Mouse (Mus musculus): ENCODE measurements at regions not wholly inside any gene's neighbourhood (a gene's known extent, or its start where the extent isn't known, plus 50 kb on each side); places are given as distances from the start of the nearest gene placed in this dataset.

GRCm38 (mm10) chr9:30591246-30591645 is 164.3 kb downstream of the Snx19 start:
- no peak for DNase-seq (ENCODE audit: extremely low spot score, low read depth, low spot score)

DNA sequence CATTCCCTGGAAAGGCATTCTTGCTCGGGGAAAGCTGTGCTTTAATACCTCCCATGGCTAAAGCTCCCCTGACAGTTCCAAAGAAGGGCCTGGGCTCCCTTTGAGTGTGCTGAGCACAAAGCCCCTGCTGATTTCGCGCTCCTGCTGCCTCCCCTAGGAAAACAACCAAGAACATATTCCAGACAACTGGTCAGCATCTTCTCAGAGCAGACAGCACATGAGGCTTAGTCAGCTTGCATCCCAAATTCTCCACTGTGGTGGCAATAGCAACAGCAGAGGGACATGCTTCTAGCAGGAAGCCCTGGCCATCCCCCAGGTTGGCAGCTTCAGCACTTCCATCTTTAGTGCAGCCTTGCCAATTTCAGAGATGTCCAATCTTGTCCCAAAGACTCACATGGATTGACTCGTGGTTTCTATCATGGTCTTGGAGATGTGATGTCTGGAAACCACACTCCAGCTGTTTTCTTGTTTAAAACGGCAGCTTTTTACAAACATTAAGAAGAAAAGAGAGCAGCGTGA is 163.8 kb downstream of the Snx19 start:
- DNase-seq (ENCODE audit: extremely low spot score, low read depth, low spot score), result no peak

GRCm38 (mm10) chr9:30581271-30581821 is 154.4 kb downstream of the Snx19 start:
- DNase-seq (ENCODE audit: extremely low spot score, low read depth, low spot score), result no peak

DNA sequence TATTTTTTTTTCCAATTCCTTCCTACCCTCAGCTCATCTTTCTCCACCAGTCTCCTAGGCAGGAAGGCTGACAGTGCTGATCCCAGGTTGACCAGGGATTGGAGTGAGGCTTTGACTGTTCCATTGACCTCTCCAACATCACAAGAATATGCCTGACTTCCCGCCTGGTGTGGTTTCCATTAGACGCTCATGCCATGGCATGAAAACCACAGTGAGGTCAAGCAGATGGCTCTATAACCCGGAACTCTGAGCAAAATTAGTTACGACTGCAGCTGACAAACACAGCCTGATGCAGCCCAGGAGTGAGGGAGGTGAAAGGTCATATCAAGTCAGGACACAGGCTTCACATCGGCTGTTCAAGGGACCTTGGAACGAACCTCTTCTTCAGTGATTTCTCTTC is 153.6 kb downstream of the Snx19 start:
- no peak for DNase-seq (ENCODE audit: extremely low spot score, low read depth, low spot score)

DNA sequence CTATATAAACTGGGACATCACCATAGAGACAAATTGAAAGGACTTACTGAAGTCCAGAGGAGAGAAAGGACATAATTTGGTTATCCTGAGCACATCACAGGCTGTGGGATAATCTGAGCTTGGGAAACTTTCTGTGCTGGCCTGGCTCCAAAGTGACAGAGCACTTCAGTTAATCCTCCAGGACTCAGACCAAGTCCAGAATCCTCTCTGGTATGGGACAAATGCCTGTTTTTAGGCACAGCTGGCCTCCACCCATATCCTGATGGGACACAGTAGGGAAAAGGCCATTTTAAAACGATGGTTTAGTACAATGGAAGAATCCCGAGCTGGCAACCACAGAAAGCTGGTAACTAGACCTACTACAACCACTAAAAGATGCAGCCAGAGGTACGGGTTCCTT is 151.3 kb downstream of the Snx19 start:
- no peak for DNase-seq (ENCODE audit: extremely low spot score, low read depth, low spot score)

DNA sequence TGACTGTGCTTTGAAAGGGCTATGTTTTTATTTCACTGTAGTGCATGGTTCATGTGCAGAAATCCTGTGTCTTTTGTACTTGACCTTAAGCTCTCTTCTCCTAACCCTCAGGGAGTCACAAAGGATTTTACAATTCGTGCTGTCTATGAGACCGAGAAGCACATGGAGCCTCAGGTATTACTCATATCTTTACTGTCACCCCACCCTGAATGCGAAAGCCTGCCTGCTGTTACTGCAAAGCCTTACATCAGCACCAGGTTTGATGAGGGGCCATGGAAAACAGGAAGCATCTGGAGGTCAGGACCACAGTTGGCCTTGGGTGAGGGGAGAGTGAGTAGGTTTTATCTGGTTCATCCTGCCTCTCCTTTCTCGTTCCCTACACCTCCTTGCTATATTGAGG is 150.3 kb downstream of the Snx19 start:
- DNase-seq (ENCODE audit: extremely low spot score, low read depth, low spot score), result no peak

DNA sequence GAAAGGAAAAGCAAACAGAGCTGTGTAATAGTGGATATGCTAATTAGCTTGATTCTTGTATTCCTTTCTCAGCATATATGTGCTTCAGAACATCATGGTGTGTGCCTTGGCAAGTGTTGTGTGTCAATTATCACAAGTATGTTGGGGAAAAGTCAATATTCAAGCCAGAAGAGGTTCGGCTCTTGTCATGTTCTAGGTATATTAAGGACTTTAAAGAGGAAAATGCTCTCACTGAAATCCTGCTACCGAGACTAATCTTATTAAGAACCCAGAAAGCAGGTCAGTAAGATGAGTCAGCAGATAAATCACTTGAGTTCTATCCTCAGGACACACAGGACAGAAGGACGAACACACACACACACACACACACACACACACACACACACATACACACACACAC is 148.6 kb downstream of the Snx19 start:
- DNase-seq (ENCODE audit: extremely low spot score, low read depth, low spot score), result no peak

DNA sequence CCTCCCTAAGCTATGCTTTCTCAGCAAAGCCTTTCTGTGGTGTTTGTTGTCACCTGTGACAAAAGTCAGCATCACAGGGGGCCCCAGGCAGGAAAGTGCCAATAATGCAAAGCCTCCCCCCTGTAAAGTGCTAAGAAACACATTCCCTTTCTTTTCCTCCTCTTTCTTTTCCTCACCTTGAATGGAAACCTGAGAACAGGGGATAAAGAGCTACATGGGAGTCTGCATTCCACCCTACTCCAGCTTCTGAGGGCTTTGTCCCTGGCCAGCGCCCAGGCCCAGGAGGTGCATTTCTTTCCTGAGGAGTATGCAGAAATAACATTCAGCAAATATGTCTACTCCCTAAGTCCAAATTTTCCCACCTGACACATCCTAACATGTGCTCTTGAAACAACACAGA is 146.4 kb downstream of the Snx19 start:
- DNase-seq (ENCODE audit: extremely low spot score, low read depth, low spot score), result no peak

DNA sequence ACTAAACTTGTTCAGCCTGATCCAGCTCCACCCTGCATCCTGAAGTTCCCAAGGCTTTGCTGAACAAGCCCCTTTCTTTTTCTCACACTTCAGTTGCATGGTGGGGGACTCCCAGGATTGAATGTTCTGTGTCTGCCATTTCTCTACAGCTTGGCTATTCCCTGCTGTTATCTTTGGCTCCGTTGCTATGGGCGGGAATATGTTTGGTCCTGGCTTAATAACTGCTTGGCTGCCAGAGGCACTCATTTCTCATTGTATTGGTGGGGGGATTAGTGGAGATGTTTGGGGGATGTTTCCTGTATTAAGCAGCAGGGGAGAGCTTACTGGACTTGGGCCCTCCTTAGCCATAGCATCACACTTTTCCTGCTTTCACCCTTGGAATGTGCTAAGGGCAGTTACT is 144.1 kb downstream of the Snx19 start:
- no peak for DNase-seq (ENCODE audit: extremely low spot score, low read depth, low spot score)

DNA sequence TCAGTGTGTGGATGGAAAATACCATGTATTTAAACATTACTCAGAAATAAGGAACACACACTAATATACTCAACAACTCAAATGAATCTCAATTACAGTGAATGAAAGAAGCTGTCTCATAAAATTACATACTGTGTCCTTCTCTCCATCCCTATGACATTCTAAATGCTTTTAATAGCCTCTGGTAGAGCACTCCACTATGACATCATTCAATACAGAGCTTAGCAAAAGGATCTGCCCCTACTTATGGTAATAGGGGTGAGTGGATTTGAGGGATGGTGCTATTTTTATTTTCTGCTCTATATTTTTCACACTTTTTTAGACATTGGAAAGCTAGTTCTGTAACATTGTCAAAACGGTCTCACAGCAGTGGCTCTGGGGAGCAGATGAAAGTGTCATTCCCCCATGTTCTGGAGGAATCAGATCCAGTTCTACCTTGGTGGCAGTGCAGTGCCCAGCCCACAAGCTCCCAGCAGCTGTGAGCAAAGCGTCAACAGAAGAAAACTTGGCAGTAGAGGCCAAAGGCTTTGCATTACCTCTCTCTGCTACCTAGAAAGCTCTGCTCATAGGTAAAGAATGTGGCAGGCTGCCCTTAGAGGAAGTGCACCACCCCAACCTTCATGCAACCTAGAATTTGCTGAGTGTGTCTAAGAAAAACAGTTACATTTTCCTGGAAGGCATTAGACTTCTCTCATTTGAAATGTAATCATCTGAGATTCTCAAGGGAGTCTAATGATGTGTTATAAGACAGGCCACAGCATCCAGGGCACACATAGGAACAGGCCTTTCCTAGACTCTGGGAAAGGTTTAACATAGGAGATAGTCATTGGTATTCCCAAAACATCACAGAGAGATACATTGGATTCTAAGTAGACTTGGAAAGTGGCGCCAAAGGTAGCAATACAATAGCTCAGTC is 138.1 kb downstream of the Snx19 start:
- DNase-seq (ENCODE audit: extremely low spot score, low read depth, low spot score), result no peak

GRCm38 (mm10) chr9:30563399-30563798 is 136.5 kb downstream of the Snx19 start:
- DNase-seq (ENCODE audit: extremely low spot score, low read depth, low spot score), result no peak

GRCm38 (mm10) chr9:30554908-30555307 is 128.0 kb downstream of the Snx19 start:
- DNase-seq (ENCODE audit: extremely low spot score, low read depth, low spot score), result no peak

GRCm38 (mm10) chr9:30552721-30553120 is 125.8 kb downstream of the Snx19 start:
- no peak for DNase-seq (ENCODE audit: extremely low spot score, low read depth, low spot score)

DNA sequence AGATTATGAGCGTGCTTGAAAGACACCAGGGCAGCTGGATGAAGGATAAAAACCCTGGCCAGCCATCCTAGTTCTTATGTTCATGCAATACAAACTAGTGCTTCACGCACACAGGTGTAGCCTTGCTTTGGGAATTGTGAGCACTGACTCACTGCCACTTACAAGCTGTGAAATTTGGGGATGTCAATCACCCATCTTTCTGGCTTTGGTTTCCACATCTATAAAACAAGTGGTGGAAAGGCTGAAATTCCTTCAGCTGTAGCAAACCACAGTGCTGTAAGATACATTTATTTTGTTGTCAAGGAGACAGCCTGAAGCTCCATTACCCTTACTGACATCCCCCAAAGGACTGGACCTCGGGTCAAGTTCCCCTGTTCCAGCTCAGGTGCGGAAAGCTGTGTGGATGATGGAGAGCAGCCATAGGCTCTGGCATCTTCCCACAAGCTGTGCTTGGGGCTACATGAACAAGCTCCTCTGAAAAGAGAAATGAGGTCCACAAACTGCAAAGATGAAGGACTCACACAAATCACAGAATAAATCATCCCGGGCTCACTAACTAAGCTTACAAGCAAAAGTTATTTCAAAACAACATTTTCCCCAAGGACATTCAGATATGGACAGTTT is 123.1 kb downstream of the Snx19 start:
- no peak for DNase-seq (ENCODE audit: extremely low spot score, low read depth, low spot score)

DNA sequence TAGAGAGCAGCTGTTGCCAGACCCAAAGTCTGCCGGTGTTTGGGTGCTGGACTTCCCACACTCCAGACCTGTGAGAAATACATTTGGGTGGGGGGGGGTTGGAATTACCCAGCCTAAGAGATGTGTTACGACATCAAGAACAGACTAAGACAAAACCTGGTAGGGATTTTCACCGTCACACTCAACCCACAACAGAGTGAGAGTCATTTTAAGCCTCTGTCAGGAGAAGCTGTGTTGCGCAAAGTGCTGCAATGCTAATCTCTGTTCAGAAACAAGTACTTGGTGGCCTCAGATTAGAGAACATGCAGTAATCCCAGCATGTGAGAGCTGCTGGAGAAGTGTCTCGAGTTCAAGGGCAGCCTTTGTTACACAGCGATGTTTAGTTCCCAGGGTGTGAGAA is 113.0 kb downstream of the Snx19 start:
- no peak for DNase-seq (ENCODE audit: extremely low spot score, low read depth, low spot score)

DNA sequence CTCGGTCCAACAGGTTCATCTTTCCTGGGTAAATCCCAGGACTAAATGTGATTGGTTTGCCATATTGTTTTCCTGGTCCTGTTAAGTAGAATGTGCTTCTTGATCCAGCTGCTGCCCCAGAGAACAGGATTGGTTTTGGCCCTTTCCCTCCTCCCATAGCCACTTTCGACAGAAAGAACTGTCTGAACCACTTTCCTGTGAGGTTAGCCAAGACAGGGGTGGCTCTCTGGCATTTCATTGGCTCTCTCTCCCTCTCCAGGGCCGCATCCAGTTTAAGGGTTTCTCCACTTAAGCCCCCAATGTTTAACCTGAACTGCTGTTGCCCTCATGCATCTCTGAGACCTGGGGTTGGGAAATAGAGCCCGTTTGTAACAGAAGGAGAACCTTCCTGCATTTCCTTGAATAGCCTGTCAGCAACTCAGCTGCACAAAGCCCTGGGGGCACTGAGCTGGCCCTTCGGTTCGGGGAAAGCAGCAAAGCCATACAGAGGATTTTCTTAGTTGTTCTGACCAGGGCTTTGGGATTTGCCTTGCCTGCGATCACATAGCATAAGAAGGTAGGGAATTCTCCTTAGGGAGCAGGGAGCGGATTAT is 109.7 kb downstream of the Snx19 start:
- DNase-seq (ENCODE audit: extremely low spot score, low read depth, low spot score), result no peak

DNA sequence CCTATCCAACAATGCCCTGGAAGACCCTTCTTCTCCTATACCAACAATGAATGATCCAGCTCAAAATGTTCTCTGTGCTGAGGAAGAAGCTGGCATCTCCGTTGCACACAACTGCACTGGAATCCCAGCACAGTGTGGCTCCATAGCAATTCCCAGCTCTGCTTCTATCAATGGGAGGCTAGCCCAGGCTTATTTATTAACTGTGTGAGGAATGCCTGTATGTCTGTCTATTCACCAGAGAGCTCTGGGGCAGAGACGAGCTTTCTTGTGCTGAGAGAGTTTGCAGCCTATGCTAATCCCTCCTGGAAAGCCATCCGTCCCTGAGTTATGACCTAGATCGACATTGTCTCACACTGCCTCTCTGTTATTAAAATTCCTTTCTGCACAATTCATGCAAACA is 108.1 kb downstream of the Snx19 start:
- no peak for DNase-seq (ENCODE audit: extremely low spot score, low read depth, low spot score)

GRCm38 (mm10) chr9:30533780-30534343 is 107.0 kb downstream of the Snx19 start:
- no peak for DNase-seq (ENCODE audit: extremely low spot score, low read depth, low spot score)

- DNase-seq (ENCODE audit: extremely low spot score, low read depth, low spot score), result no peak
Measured at GRCm38 (mm10) chr9:30533091-30533779, 106.3 kb downstream of the Snx19 start.

GRCm38 (mm10) chr9:30525086-30525485 is 98.2 kb downstream of the Snx19 start:
- DNase-seq (ENCODE audit: extremely low spot score, low read depth, low spot score), result no peak

All from hindlimb bud, embryonic 11.5 days (tissue).